Mouse (Mus musculus) thymus, postnatal 4 days (tissue): ENCODE data around the gene Xlr5b.
"Not testable (repeated sequence)": the region's sequence is repeated elsewhere in the genome, so short reads cannot be mapped to it uniquely, and the experiment has no call there.

ENCODE experiments used
- DNase-seq: peaks from one replicate; pipeline ENCODE4 v3.0.0; 2021

Xlr5b gene

GRCm38 (mm10) chrX:73148496-73148895 is at the start of gene Xlr5b:
TSS of gene Xlr5b (plus strand) at chrX:73148796.
- not testable (repeated sequence) for DNase-seq

GRCm38 (mm10) chrX:73116747-73117146 is 31.8 kb upstream of the Xlr5b start, which contains the start of gene Gm14685:
TSS of gene Gm14685 (plus strand) at chrX:73117047.
- not testable (repeated sequence) for DNase-seq

- not testable (repeated sequence) for DNase-seq
Observed at GRCm38 (mm10) chrX:73122859-73123829, 25.5 kb upstream of the Xlr5b start.

- not testable (repeated sequence) for DNase-seq
Observed at GRCm38 (mm10) chrX:73143218-73143618, 5.4 kb upstream of the Xlr5b start.

GRCm38 (mm10) chrX:73149350-73149749 is 754 bp downstream of the Xlr5b start, which contains the start of gene DXBay18:
TSS of gene DXBay18 (minus strand) at chrX:73149450.
- not testable (repeated sequence) for DNase-seq

GRCm38 (mm10) chrX:73176889-73177288 is 28.3 kb downstream of the Xlr5b start, which contains the start of gene Spin2d:
TSS of gene Spin2d (minus strand) at chrX:73176989.
- not testable (repeated sequence) for DNase-seq

GRCm38 (mm10) chrX:73191934-73192333 is 43.3 kb downstream of the Xlr5b start, which contains the start of gene Xlr3b:
TSS of gene Xlr3b (plus strand) at chrX:73192207.
- DNase-seq = peak; percentile 38
